Mouse (Mus musculus) urinary bladder, adult 18-20 months (tissue): Measurements from ENCODE around the gene Pip5k1b.

Experiments used
- DNase-seq, 2 experiments: peaks; one replicate each; pipeline ENCODE4 v3.0.0; 2022; ENCODE audit warnings: low spot score in 2 of 2, mixed read lengths in 2 of 2

The Pip5k1b gene

DNA sequence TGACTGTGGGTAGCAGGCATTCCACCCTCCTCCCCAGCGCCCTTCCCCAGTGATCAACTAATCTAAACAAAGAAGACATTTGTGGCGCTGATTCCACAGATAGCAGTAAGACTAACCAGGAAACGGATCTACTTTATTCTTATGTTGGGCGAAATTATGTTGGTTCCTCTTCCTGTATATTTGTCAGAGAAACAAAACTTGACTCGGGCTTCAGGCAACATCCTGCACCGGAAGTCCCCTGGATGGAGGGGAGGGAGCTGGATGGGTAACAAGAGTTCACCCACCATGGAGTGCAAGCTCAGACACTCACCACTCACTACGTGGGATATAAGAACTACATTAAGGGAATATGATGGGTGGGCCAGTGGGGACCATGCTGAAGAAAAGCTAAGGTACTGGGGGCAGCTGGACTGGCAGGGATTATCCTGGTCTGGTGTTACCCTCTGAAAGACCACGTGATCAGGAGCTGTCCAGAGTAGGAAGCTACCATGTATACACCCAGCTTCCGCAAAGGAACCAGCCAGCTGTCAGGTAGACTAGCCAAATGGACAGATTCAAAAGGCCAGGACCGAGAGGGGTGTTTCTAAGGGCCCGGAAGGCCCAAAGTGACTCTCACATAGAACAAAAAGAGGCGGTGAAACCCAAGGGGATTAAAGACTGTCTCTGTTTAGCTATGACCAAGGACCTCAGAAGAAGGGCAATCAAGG lies 219.1 kb downstream of the Pip5k1b start:
- no peak for DNase-seq

DNA sequence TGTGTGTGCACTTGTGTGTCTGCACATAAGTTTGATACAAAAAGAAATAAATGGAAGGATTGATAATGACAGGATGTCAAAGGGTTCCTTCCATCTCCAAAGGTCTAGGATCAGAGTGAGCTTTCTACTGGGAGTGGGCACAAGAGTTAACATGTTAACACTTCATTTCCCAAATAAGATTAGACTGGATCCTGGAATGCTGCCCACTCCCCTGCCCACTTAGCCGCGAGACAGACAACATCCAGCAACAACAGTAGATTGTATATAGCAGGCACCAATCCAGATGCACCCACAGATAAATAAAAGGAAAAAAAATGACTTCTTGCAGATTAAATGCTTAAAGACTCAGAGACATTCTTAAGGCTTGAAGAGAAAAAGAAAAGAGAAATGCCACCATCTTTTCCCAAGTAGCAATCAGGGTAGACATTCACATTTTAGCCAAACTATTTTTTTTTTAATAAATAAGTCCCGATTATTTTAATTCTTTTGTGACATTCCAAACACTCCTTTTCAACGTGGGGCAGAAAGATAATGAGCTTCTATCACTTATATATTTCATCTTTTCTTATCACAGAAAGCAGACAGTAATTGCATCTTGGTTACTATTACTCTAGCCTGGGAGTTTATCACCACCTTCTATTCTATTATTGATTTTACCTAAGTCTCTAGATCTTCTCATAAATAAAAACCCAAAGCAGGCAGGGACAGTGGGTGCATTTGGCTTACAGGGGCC lies 219.9 kb downstream of the Pip5k1b start:
- DNase-seq = no peak

DNA sequence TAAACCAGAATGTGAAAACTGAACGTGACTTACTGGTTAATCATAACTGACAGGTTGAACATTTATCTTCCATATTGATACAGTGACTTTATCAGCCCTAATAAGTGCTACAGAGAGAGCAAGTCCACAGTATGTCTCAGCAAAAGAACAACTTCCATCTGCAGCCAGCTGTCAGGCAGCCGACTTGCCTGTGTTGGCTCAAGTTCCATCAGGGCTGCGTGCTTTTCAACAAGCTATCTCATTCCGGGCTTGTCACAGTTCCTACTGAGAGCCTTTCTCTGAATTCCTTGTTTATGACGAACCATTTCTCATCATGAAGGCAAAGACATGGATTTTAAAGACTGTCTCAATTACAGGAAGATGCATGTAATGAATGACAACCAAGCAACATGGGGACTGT lies 222.7 kb downstream of the Pip5k1b start:
- no peak for DNase-seq

DNA sequence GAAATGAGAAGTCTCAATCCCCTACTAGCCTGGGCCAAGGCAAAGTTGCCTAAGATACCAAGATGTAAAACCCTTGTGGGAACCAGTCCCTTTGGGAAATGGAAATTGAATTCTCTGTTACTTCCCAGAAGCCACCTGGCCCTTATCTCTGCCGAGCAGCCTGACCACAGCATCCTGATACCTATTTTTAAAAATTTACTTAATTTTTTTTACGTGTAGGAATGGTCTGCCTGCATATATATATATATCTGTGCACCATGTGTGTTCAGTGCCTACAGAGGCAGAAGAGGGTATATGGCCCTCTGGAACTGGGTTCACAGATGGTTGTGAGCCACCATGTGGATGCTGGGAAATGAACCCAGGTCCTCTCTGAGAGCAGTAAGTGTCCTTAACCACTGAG lies 224.4 kb downstream of the Pip5k1b start:
- DNase-seq = no peak

DNA sequence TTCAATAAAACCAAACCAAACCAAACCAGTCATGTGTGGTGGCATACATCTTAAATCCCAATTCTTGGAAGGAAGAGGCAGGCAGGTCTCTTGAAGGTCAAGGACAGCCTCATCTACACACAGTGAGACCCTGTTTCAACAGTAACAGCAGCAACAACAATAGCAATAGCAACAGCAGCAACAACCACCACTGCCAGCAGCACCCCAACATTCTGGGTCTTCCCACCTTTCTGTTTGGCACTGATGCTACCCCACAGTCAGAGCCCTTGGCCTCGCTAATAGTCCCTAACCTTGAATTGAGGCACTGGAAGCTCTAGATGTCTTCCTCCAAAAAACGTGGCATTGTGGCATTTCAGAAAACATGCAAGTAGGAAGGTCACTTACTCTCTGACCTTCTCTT lies 225.3 kb downstream of the Pip5k1b start:
- no peak for DNase-seq

DNA sequence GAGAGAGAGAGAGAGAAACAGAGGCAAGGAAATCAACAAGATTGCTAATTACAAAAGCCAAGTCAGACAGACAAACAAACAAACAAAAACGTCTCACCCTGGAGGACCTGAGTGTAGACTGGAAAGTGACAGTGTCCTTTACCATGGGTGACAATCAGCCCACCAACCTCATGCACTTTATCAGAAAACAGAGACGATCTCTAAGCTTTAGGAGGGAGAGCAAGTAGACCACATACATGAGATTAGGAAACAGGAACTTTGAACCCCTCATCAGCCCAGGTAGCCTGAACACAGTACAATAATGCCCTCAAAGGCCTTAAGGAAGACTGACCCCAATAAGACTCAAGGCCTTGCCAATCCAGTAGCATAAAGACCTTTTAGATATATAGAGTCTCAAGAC lies 227.8 kb downstream of the Pip5k1b start:
- DNase-seq = no peak

DNA sequence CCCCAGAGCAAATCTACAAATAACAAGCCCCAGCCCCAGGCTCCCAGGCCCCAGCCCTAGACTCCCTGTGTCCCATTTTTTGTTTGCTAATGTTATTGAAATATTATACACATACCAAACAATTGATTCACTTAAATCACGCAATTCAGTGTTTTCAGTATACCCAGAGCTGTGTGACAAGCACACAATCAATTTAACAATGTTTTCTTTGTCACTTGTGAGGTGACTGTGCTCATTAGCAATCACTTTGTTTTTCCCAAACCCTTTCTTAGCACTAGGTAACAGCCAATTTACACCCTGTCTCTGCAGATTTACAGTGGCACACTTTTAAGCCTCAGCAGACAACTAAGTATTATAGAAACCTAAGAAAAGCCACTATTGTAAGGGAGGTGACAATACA lies 228.7 kb downstream of the Pip5k1b start:
- DNase-seq = no peak

DNA sequence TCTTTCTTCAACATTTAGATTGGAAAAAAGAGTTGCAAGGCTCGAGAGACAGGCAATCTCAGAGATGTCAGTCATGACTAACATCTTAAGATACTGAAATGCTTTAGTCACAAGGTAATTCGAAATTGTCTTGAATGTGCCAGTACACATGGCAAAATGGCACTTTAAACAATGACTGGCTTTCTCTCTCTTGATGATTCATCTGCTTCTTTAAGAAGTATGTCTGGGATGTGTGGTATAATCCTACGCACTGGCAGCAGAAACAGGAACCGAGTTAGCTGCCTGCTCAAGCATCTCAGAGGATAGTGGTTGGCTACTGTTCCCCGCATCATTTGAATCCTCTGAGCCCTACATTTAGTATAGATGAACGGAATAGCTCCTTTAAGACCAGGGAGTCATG lies 230.0 kb downstream of the Pip5k1b start:
- DNase-seq = no peak

DNA sequence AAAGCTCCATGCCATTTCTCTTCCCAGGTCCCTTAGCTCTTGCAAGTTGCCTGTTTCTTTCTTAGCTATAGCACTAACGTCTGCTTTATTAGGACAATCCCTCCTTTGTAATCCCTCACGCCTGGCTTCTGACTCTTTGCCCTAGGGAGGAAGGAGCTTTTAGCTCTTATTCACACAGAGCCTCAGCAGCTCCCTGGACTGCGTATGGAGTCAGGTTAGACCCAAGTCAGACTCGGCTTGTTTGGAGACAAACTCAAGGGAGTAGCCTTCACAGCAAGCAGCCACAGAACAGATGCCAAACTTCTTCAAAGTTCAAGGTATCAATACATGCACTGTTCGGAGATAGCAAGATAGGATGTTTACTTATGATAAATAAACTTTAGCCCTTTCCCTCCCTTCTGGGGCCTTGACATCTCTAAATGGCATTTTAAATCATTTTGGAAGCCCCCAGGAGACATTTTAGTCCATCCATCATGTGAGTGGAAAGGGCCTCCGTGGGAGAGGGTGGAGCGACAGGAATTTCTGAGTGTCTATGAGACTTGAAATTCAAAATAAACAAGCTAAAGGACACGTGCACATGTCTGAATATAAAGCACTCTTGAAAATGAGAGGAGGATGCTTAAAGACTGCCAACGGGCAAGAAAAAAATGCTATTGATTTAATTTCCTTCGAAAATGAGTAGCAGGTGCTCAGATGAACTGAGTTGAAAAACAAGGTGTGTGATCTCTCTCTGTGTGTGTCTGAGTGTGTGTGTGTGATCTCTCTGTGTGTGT lies 231.6 kb downstream of the Pip5k1b start:
- DNase-seq = no peak

DNA sequence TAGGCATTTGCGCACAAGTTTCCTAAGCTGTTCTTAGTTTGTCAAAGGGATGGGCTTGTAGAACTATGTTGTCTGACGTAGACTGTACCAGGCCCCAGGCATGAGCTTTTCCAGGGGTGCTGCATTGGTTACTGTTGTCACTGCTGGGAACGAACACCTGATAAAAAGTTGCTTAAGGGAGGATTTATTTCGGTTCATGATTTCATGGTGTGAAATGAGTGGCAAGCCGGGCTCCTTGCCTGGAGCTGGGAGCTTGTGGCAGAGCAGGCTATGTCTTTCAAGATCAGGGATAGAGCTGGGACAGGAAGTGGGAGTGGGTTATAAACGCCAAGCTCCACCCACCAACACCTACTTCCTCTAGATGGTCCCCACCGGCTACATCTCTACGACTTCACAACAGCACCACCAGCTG lies 233.8 kb downstream of the Pip5k1b start:
- no peak for DNase-seq

DNA sequence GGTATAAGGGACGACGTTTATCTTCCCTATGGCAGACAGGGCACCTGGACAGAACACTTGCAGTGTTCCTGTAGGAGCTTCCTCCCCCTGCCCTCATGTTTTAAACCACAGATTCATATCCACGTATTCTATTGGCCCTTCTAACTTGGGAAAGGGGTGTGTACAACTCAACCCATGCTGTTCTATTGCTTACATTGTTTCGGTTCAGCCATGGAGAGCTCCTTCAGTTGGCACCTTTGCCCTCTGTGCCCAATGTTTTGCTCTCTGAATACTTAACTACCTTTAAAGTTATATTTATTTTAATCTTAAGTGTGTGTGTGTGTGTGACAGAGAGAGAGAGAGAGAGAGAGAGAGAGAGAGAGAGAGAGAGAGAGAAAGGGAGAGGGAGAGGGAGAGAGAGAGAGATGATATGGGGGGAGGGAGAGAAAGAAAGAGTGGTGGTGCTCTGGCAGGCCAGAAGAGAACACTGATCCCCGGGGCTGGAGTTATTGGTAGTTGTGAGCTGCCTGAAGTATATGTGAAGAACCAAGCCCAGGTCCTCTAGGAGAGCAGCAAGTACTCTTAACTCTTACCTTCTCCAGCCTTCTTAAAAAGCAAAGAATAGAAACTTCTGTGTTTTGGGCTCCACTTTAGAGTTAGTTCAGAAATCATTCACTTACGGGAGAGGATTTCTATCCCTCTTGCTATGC lies 234.3 kb downstream of the Pip5k1b start:
- DNase-seq = no peak

DNA sequence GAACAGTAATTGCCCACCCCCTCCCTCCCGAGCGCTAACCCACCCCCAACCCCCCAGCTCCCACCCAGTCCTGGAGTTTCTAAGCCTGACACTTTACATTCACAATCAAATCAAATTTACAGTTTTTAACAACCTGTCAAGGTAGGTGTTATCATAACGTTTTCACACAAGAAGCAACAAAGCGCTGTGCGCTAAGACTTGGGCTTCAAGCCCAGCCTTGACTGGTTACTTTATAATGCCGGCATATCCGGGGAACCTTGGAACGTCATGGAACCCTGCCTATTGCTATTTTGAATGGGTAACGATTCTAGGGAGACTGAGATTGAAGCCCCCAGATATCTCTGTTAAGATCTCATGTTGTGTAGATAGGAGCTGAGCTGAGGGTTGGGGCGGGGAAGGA lies 237.5 kb downstream of the Pip5k1b start:
- no peak for DNase-seq

DNA sequence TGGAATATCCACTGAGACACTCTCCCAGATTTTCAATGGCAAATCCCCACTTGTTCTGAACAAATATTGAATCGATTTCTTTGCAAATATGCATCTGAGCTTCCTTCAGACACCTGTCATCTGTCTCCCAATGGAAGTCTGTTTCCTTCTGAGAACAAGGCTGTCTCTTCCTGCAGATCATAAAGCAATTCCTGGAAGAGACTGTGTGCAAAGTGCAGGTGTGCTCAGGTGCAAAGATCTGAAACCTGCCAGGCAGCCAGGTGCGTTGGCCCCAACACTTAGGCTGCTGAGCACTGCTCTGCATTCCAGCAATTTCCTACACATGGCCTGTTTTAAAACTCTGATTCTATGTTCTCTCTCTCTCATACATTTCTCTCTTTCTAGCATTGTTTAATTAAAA lies 237.9 kb downstream of the Pip5k1b start:
- DNase-seq = no peak

DNA sequence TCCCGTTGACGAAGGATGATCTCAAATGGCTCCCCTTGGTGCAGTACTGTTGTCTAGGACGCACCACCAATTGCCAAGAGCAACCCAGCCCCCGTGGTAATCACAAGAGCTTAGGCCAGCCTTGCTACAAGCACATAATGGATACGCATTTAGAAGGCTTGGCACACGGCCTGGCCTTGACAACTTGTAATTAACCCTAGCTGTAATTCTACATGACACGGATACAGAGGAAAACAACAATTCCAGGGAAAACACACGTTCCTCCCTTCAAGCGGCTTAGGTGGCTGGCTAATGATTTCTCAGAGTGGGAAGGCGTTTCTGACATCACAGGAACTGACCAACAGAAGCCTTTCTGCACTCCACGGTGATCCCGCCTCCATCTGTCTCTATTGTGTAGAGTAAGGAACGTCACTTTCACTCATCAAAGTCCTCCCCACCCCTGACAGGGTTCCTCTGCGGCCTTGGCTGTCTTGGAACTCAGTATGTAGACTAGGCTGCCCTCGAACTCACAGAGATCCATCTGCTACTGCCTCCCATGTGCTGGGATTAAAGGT lies 238.6 kb downstream of the Pip5k1b start:
- DNase-seq = no peak

DNA sequence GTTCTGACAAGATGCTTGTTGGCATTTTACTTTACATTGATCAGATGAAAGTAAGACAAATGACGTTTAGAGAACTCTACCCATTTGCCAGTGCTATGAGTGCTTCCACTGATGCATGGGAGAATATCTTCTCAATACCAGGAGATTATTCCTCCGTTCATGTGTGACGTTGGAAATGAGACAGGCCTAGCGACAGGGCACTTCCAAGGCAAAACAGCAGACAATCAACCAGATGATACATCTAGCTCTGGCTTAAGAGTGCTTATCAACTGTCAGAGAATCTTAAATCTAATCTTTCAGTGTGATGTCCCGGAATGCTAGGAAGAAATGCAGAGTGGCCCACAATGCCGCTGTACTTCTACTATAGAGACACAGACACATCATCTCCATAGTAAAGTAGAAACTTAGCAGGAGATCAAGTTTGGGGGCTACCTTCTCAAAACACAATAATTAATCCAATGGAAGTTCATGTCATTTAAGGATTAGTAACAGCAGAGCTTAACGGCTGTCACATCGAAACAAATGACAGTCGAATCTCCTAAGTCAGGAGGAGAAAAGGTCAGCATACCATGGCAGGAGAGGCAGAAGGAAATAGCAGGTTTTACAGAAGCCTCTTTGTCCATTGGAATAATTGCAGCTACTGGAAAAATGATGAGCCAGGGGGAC lies 239.5 kb downstream of the Pip5k1b start:
- DNase-seq = no peak

DNA sequence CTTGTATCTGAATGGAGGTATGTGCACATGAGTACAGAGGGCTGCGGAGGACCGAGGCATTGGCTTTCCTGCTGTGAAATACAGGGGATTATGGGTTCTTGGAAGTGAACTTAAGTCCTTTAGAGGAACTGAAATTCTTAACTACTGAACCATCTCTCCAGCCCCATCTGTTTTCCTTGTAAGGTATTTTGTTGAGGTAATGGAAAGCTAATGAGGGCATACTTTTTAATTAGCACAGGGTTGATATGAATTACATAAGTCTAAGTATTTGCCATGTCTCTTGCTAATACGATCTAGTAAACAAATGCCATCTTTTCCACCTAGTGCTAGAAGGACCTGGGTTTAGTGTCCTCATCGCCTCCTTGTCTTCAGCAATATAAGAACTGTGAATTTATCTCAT lies 240.4 kb downstream of the Pip5k1b start:
- no peak for DNase-seq

DNA sequence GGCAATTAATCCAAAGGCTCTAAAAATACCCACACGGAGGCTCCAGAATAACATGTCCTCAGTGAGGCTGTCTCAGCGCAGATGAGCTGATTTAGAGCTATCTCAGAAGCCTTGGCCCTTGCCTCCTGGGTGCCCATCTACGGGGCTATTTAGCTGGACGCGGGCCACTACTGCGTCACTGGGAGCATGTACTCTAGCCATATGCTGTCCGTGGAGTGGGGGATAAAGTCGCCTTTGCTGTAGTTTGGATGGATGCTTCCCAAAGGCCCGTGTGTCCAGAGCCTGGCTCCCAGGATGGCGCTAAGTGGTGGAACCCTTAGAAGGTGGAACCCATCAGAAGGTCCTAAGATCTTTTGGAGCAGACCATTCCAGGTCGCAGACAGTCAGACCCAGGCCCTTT lies 241.0 kb downstream of the Pip5k1b start:
- DNase-seq = no peak

DNA sequence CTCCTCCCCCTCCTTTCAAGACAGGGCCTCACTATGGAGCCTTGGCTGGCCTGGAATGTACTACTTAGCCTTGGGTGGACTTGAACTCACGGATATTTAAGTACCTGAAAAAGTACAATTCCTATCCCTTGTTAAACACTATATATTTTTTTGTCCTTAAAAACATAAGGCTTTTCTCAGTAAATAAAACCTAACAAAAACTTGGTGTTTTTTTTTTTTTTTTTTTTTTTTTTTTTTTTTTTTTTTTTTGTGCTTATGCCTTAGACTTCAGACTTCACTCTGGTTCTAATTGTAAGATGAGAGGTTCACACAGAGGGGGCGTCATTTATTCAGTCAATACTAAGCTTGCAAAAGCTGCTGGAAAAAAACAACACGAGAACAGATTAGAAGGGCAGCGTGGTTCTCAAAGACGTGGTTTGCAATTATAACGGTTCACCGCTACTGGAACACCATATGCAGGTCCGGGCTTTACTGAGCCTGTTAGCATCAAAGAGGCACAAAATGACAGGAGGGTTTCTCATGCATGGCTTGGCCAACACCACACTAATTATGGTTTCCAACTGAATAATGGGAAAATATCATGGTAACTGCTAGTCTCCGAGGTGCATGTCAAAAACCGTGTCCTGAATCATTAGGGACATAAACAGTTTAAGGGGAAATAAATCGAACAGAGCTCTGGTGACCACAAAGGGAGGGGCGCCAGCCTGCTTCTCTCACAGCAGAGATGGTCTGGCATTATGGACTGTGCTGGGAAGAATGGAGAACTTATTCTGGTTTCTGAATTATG lies 242.9 kb downstream of the Pip5k1b start:
- DNase-seq = no peak

DNA sequence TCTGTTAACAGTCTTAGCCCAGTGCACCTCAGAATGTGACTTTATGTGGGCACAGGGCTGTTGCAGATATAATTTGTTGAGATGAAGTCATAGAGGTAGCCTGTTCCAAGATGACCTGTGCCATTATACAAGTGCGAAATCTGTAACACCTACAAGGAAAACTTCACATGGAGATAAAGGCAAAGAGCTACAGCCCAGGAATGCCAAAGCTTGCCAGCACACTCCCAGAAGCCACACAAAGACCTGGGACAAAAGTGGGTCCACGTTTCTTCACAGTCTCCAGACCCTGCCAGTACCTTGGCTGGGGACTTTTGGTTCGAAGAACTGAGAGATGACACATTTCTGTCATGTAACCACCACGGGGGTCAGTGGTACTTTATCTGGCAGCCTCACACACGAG lies 243.6 kb downstream of the Pip5k1b start:
- DNase-seq = no peak

DNA sequence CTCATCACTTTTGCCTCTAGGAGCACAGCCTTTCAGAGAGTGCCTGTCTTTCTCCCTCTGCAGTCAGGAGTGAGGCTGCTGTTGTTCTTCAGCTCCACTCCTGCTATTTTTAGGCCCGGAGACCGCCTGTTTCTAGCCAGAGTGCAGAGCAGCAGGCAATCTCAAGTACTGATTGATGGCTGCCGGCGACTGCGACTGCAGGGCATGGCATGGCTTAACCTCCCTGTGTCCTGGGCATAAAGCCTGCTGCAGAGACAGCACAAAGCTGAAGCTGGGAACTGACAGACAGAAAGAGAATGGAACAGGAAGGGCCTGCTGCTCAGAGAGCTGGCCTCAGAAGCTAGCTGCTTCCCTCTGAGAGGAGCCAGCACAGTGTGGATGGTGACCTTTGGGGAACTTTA lies 247.4 kb downstream of the Pip5k1b start:
- no peak for DNase-seq
